Mouse (Mus musculus): ENCODE data around the gene Bcat1. TPM values are rescaled to one million over a fixed set of nuclear protein-coding genes. Genes with fewer than 3 reads are reported as not detected.

Bcat1 gene
- total and polyA plus RNA-seq, 3 experiments, result 0.37 to 1.0 (median 0.86) TPM

DNA sequence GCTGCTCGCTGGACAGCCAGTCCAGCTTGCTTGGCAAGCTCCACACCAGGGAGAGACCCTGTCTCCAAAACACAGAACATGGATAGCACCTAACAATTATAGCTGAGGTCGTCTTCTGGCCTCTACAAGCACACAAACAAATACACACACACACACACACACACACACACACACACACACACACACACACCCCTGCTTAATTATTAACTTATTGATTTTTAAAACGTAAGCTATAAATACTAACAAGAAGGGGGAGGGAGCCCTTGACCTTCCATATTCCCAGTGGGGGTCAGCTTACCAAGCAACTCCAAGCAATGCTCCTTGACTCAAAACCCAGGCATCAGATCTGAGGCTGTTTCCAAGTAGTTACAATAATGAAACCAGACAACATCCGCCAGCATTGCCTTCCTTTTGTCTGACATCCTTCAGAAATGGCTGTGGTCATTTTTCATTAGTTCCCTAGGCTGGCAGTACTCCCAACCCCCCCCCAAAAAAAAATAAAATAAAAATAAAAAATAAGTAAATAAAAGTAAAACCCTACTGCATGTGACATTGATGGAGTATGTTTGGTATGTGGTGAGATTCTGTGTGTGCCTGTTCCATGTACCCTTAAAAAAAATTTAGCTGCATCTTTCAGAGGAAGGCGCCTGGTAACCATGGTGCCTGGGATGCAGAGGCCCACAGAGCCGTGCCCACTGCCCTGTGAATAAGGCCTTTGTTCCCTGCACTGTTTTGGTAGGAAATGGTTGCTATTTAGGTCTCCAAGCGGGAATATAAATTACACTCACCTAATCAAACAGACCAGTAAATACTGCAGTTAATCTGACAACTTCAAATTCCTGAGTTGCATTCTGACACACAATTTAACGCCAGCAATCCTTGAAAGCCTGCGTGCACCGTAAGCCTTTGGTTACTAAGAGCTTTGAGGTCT is 131.3 kb downstream of the Bcat1 start:
- intact Hi-C loops (cut with DNase I), result no loop called here
- Histone ChIP-seq H3K9ac (ENCODE audit: low read depth, low read length) (no peak overlapping the region), H3K79me2 (replicated peaks; ENCODE audit: control insufficient read depth, insufficient read depth, low read length) (no peaks in the 10 kb centered on the region), H3K4me3 (no peak overlapping the region), H3K27me3 (ENCODE audit: control insufficient read depth, insufficient read depth, low read length) (no peaks in the 10 kb centered on the region), H3K4me1 (ENCODE audit: control insufficient read depth, insufficient read depth, low read length) (no peaks in the 10 kb centered on the region), H3K27ac (no peak overlapping the region), H3K36me3 (ENCODE audit: control insufficient read depth, insufficient read depth, low read length) (no peaks in the 10 kb centered on the region)
- WGBS, result 76% methylated on average over 10 of the region's 10 CpGs
- no peak for DNase-seq
- TF ChIP-seq EP300 (IDR thresholded peaks at IDR 0.05; ENCODE audit: insufficient read depth, low read depth, low read length) (no peak), POLR2A (IDR thresholded peaks at IDR 0.05; ENCODE audit: insufficient read depth, low read depth, low read length) (no peak), CTCF (IDR thresholded peaks at IDR 0.05) (no peak)

Other genes with a start within 250 kb of the Bcat1 start
- gene Lrmp, start 39.5 kb upstream of the Bcat1 start, total RNA-seq (2021), result 1 to 10 TPM; 1.1 to 1.9 TPM
- gene Lrmp, start 39.5 kb upstream of the Bcat1 start, polyA plus RNA-seq (2012; rRNA removed), result 2.9 and 4.6 TPM in 2 replicates
- gene Casc1, start 134.8 kb upstream of the Bcat1 start, total RNA-seq (2021), result under 1 TPM; 0.86 to 0.98 TPM
- gene Casc1, start 134.8 kb upstream of the Bcat1 start, polyA plus RNA-seq (2012; rRNA removed), result 1.3 and 1.4 TPM in 2 replicates
- gene Etfrf1, start 134.9 kb upstream of the Bcat1 start, total RNA-seq (2021), result 100 to 1,000 TPM in 1 of 2 experiments, 10 to 100 TPM in 1; 97.4 to 107 TPM
- gene Etfrf1, start 134.9 kb upstream of the Bcat1 start, polyA plus RNA-seq (2012; rRNA removed), result 36.3 and 67.3 TPM in 2 replicates
- 10 to 100 TPM; 32.3 to 32.7 TPM for gene Kras, start 174.1 kb upstream of the Bcat1 start, total RNA-seq (2021)
- gene Kras, start 174.1 kb upstream of the Bcat1 start, polyA plus RNA-seq (2012; rRNA removed), result 8.6 and 20.4 TPM in 2 replicates